Mouse (Mus musculus) liver, embryonic 16.5 days (tissue): ENCODE data around the gene Tank. TPM values are rescaled to one million over a fixed set of nuclear protein-coding genes. Genes with fewer than 3 reads are reported as not detected.

Experiments used
- ATAC-seq: fragments of 200-750 bp; cut with Nextera tagmentation; 2 replicates; pipeline ENCODE4 v1.8.0; 2017; ENCODE audit warnings: low read depth, mild to moderate bottlenecking, moderate number of reproducible peaks, moderate library complexity
- H3K27ac ChIP-seq: fragments of 300-500 bp; sonication (generic); 2 replicates; pipeline ENCODE4 v1.5.1; 2014; ENCODE audit warnings: mild to moderate bottlenecking, low read length
- H3K27me3 ChIP-seq: fragments of 300-500 bp; sonication (generic); 2 replicates; pipeline ENCODE4 v1.6.1; 2014; ENCODE audit warnings: low read depth, low read length, mixed read lengths; ENCODE audit not compliant: control insufficient read depth, insufficient read depth
- H3K36me3 ChIP-seq: fragments of 300-500 bp; sonication (generic); 2 replicates; pipeline ENCODE4 v1.6.1; 2014; ENCODE audit warnings: mild to moderate bottlenecking; ENCODE audit not compliant: control insufficient read depth, insufficient read depth
- H3K4me1 ChIP-seq: fragments of 300-500 bp; sonication (generic); 2 replicates; pipeline ENCODE4 v1.6.1; 2014; ENCODE audit warnings: low read depth, low read length, mixed read lengths; ENCODE audit not compliant: control insufficient read depth
- H3K4me2 ChIP-seq: fragments of 300-500 bp; sonication (generic); 2 replicates; pipeline ENCODE4 v1.6.1; 2014; ENCODE audit warnings: low read depth, low read length, mixed read lengths
- H3K4me3 ChIP-seq: fragments of 300-500 bp; sonication (generic); 2 replicates; pipeline ENCODE4 v1.5.1; 2014; ENCODE audit warnings: low read depth, mild to moderate bottlenecking, low read length
- H3K9ac ChIP-seq: fragments of 300-500 bp; sonication (generic); 2 replicates; pipeline ENCODE4 v1.6.1; 2014; ENCODE audit warnings: low read depth, low read length
- H3K9me3 ChIP-seq: fragments of 300-500 bp; sonication (generic); replicated peaks from 2 replicates; pipeline ENCODE4 v1.6.1; 2016; ENCODE audit warnings: low read length; ENCODE audit not compliant: control insufficient read depth
- WGBS: fragments of 180-500 bp; shearing (Covaris S2); extraction: QIAGEN DNeasy Blood & Tissue Kit; methylation state at CpG from one replicate; pipeline ENCODE4 v1.1.7; 2014; ENCODE audit not compliant: insufficient replicate concordance; 5-methylcytosine and 5-hydroxymethylcytosine counted together
- polyA plus RNA-seq: library from polyadenylated mRNA; unstranded; fragments of >200 nt; fragmentation: Nextera tagmentation; extraction: Ambion mirVana; gene quantifications from 2 replicates; pipeline ENCODE4 v1.2.1, GENCODE M21; 2015

Tank gene
- polyA plus RNA-seq, 1 experiment from 2014 or later, result 17.3 TPM

DNA sequence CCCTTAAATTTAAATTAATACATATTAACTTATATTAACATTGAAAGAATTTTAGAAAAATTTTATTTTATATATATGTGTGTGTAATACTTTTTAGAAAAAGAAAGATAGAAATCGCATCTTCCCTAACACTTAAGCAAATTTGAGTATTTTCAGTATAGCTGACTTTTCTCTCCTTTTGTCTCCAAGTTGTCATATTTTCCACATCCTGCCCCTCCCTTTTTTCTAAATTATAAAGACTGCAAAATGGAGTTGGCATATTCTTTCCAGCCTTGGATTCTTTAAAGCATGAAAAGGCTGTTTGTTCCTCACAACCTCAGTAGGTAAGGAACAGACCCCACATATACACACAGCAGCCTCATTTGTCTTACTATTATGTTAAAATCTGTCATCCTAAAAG lies 56.7 kb downstream of the Tank start:
- Histone ChIP-seq H3K27me3 (no peaks in the 10 kb centered on the region), H3K9ac (no peak overlapping the region), H3K36me3 (no peaks in the 10 kb centered on the region), H3K4me2 (no peak overlapping the region), H3K9me3 (no peaks in the 10 kb centered on the region), H3K27ac (no peak overlapping the region), H3K4me3 (no peak overlapping the region), H3K4me1 (no peaks in the 10 kb centered on the region)
- ATAC-seq, result no peak
- 88% methylated on average over 1 of the region's 1 CpGs for WGBS

- H3K9ac ChIP-seq, result no peak overlapping the region
- WGBS, result 56% methylated on average over 6 of the region's 6 CpGs
- ATAC-seq, result no peak
- H3K27me3 ChIP-seq, result no peaks in the 10 kb centered on the region
- H3K27ac ChIP-seq, result no peak overlapping the region
- no peaks in the 10 kb centered on the region for H3K4me1 ChIP-seq
- no peak overlapping the region for H3K4me2 ChIP-seq
- no peaks in the 10 kb centered on the region for H3K9me3 ChIP-seq
- no peaks in the 10 kb centered on the region for H3K36me3 ChIP-seq
- no peak overlapping the region for H3K4me3 ChIP-seq
Observed at GRCm38 (mm10) chr2:61638182-61638581, 59.8 kb downstream of the Tank start.

- no peak for ATAC-seq
- 52% methylated on average over 6 of the region's 6 CpGs for WGBS
Observed at GRCm38 (mm10) chr2:61642452-61643368, 64.3 kb downstream of the Tank start.

GRCm38 (mm10) chr2:61651206-61651605 lies 72.8 kb downstream of the Tank start:
- Histone ChIP-seq H3K9me3 (no peaks in the 10 kb centered on the region), H3K4me1 (no peaks in the 10 kb centered on the region; the same call in none of the 2 replicates), H3K27me3 (peaks cover 12% of the 10 kb centered on the region), H3K36me3 (peaks cover 5% of the 10 kb centered on the region; the same call in 1 of the 2 replicates), H3K9ac (no peak overlapping the region), H3K4me3 (no peak overlapping the region), H3K27ac (no peak overlapping the region), H3K4me2 (no peak overlapping the region)
- WGBS, result 81% methylated on average over 4 of the region's 4 CpGs
- no peak for ATAC-seq

More at GRCm38 (mm10) chr2:61642452-61643368, 64.3 kb downstream of the Tank start:
- Histone ChIP-seq H3K27ac (no peak overlapping the region), H3K4me3 (no peak overlapping the region), H3K4me1 (no peaks in the 10 kb centered on the region), H3K9ac (no peak overlapping the region), H3K36me3 (no peaks in the 10 kb centered on the region; the same call in 1 of the 2 replicates), H3K4me2 (no peak overlapping the region), H3K9me3 (no peaks in the 10 kb centered on the region), H3K27me3 (no peaks in the 10 kb centered on the region)

DNA sequence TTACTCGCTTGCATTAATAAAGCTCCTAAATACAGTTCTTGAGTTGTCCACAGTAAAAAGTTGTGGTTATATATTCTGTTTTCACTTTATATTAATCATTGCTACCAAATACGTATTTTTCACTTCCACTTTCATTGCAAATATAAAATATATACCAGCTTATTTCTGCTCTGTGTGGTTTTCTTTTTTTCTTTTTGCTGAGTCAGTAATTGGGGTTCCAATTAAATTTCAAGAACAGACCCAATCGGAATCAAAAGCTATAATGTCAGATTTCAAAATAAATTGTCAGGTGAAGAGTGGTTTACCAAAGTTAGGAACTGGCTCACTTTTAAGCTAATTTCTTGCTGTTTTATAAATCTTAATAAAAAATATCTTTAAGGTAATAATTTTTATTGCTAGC lies 73.3 kb downstream of the Tank start:
- H3K36me3 ChIP-seq, result peaks cover 5% of the 10 kb centered on the region; the same call in 1 of the 2 replicates
- peaks cover 16% of the 10 kb centered on the region for H3K27me3 ChIP-seq
- 79% methylated on average over 3 of the region's 3 CpGs for WGBS
- no peaks in the 10 kb centered on the region; the same call in none of the 2 replicates for H3K4me1 ChIP-seq
- H3K27ac ChIP-seq, result no peak overlapping the region
- no peak overlapping the region for H3K4me2 ChIP-seq
- no peak for ATAC-seq
- no peaks in the 10 kb centered on the region for H3K9me3 ChIP-seq
- no peak overlapping the region for H3K4me3 ChIP-seq
- H3K9ac ChIP-seq, result no peak overlapping the region

- Histone ChIP-seq H3K36me3 (peaks cover under 1% of the 10 kb centered on the region; the same call in 1 of the 2 replicates), H3K4me2 (peak overlapping the region; percentile 87), H3K9me3 (no peaks in the 10 kb centered on the region), H3K4me3 (peak overlapping the region; percentile 58), H3K27me3 (peaks cover 23% of the 10 kb centered on the region), H3K9ac (no peak overlapping the region), H3K4me1 (no peaks in the 10 kb centered on the region; the same call in none of the 2 replicates), H3K27ac (no peak overlapping the region)
- no peak for ATAC-seq
- WGBS, result 39% methylated on average over 12 of the region's 12 CpGs
Observed at GRCm38 (mm10) chr2:61655046-61655381, 76.6 kb downstream of the Tank start.

GRCm38 (mm10) chr2:61655382-61656281 lies 77.2 kb downstream of the Tank start:
- Histone ChIP-seq H3K27me3 (peaks cover 23% of the 10 kb centered on the region), H3K36me3 (no peaks in the 10 kb centered on the region; the same call in 1 of the 2 replicates), H3K9ac (no peak overlapping the region), H3K9me3 (no peaks in the 10 kb centered on the region), H3K4me1 (no peaks in the 10 kb centered on the region; the same call in none of the 2 replicates), H3K4me2 (peak overlapping the region; percentile 87), H3K4me3 (peak overlapping the region; percentile 58), H3K27ac (no peak overlapping the region)
- 0 out of 2 replicates have a peak, but pooled peaks have one; percentile 13 for ATAC-seq
- 2% methylated on average over 46 of the region's 46 CpGs for WGBS

DNA sequence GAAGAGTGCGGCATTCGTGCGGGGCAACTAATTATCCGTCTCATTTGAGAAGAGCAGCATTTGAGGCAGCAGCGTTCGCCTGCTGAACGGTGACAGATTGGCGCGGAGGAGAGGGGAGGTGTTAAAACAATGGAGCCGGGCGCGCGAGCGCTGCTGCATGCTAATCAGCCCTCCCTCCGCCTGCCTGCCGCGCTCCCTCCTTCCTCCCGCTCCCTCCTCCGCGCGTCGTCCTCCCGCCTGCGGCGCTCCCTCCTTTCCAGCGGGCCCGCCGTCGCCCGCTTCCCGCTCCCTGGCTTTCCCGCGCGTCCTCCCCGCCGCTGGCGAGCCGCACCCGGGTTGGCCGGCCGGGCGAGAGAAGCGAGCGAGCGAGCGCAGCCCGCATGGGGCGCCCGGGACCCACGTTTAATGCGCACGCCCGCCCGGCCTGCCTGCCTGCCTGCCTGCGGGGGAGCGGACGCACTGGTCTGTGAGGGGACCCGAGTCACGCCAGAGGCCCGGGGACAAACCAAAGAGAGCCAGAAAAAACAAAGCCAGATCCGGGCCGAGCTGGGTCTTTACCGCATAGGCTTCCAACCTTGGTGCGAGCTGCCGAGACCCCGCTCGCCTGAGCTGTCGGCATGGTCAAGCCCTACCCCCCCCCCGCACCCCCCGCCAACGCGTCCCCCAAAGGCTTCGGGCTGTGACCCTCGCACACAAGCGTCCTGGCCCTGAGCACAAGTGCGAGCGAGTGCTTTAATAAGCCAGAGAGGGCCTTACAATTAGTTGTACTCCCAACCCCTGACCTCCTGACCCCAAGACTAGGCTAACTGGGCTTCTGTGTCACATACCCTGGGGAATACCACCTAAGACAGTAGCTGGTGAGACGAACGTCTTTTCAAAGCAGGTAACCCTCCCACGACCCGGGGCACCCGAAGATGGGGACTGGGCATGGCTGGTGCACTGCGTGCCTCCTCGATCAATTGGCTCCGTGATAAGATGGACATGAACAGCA lies 78.3 kb downstream of the Tank start:
- Histone ChIP-seq H3K36me3 (no peaks in the 10 kb centered on the region), H3K4me2 (peak overlapping the region; percentile 87), H3K9ac (peak overlapping the region; percentile 41; the same call in 1 of the 2 replicates), H3K4me1 (no peaks in the 10 kb centered on the region; the same call in none of the 2 replicates), H3K27me3 (peaks cover 23% of the 10 kb centered on the region), H3K9me3 (no peaks in the 10 kb centered on the region), H3K27ac (no peak overlapping the region), H3K4me3 (peak overlapping the region; percentile 58)
- WGBS, result 2% methylated on average over 83 of the region's 85 CpGs
- ATAC-seq, result peak; percentile 67
